Mouse (Mus musculus) skeletal muscle tissue, adult 2 months (tissue): ENCODE results near the gene Zfp185.

Experiments
- DNase-seq: peaks from one replicate; pipeline ENCODE4 v3.0.0-alpha.2; 2012; ENCODE audit warnings: low read depth, low spot score

The Zfp185 gene

GRCm38 (mm10) chrX:72986841-72987519 is at the start of gene Zfp185:
Gene Zfp185, plus strand, starts transcription at chrX:72987339.
- no peak for DNase-seq

GRCm38 (mm10) chrX:72953464-72953863 is 33.7 kb upstream of the Zfp185 start:
- no peak for DNase-seq

- no peak for DNase-seq
These were observed 30.7 kb upstream of the Zfp185 start for GRCm38 (mm10) chrX:72956486-72956885.

GRCm38 (mm10) chrX:72960431-72960830 is 26.7 kb upstream of the Zfp185 start:
- no peak for DNase-seq

- no peak for DNase-seq
These were observed 25.6 kb upstream of the Zfp185 start for GRCm38 (mm10) chrX:72961511-72961910.

- DNase-seq = no peak
These were observed 24.4 kb upstream of the Zfp185 start for GRCm38 (mm10) chrX:72962743-72963142.

- no peak for DNase-seq
These were observed 4.3 kb upstream of the Zfp185 start for GRCm38 (mm10) chrX:72982831-72983230.

- DNase-seq = no peak
These were observed 1.5 kb upstream of the Zfp185 start for GRCm38 (mm10) chrX:72985607-72986006.

- no peak for DNase-seq
These were observed 374 bp downstream of the Zfp185 start for GRCm38 (mm10) chrX:72987520-72987905.

GRCm38 (mm10) chrX:72988431-72988830 is 1.3 kb downstream of the Zfp185 start:
- no peak for DNase-seq

- no peak for DNase-seq
These were observed 3.4 kb downstream of the Zfp185 start for GRCm38 (mm10) chrX:72990581-72990980.

- DNase-seq = no peak
These were observed 5.3 kb downstream of the Zfp185 start for GRCm38 (mm10) chrX:72992291-72992919.

- no peak for DNase-seq
These were observed 8.4 kb downstream of the Zfp185 start for GRCm38 (mm10) chrX:72995542-72995941.

GRCm38 (mm10) chrX:73003110-73003509 is 16.0 kb downstream of the Zfp185 start:
- DNase-seq = no peak

- DNase-seq = no peak
These were observed 18.5 kb downstream of the Zfp185 start for GRCm38 (mm10) chrX:73005678-73006077.

GRCm38 (mm10) chrX:73007597-73008479 is 20.7 kb downstream of the Zfp185 start:
- peak; percentile 96 for DNase-seq

- no peak for DNase-seq
These were observed 25.7 kb downstream of the Zfp185 start for GRCm38 (mm10) chrX:73012846-73013245.

GRCm38 (mm10) chrX:73037003-73037402 is 49.9 kb downstream of the Zfp185 start, which contains the start of gene Pnma5:
Gene Pnma5, minus strand, starts transcription at chrX:73037103.
- no peak for DNase-seq

GRCm38 (mm10) chrX:73038831-73039230 is 51.7 kb downstream of the Zfp185 start:
- DNase-seq = no peak

GRCm38 (mm10) chrX:73039666-73040065 is 52.5 kb downstream of the Zfp185 start:
- DNase-seq = no peak

GRCm38 (mm10) chrX:73053860-73054563 is 66.9 kb downstream of the Zfp185 start:
- DNase-seq = peak; percentile 91

GRCm38 (mm10) chrX:73061528-73061927 is 74.4 kb downstream of the Zfp185 start:
- DNase-seq = no peak
